Mouse (Mus musculus) forebrain, embryonic 15.5 days (tissue): ENCODE measurements around the gene Cntn1. TPM values are rescaled to one million over a fixed set of nuclear protein-coding genes. Genes with fewer than 3 reads are reported as not detected.
A peak's percentile ranks its signal among the peaks of the same experiment; 100 is the strongest.

Experiments
- ATAC-seq: fragments of 200-750 bp; cut with Nextera tagmentation; replicated peaks from 2 replicates; pipeline ENCODE4 v1.8.0; 2017; ENCODE audit warnings: mild to moderate bottlenecking, moderate TSS enrichment, moderate library complexity
- H3K27ac ChIP-seq: fragments of 300-500 bp; sonication (generic); replicated peaks from 2 replicates; pipeline ENCODE4 v1.5.1; 2015; ENCODE audit warnings: mild to moderate bottlenecking, inconsistent platforms
- H3K27me3 ChIP-seq: fragments of 300-500 bp; sonication (generic); 2 replicates; pipeline ENCODE4 v1.6.1; 2015; ENCODE audit warnings: inconsistent platforms
- H3K36me3 ChIP-seq: fragments of 300-500 bp; sonication (generic); 2 replicates; pipeline ENCODE4 v1.6.1; 2015; ENCODE audit warnings: mild to moderate bottlenecking, inconsistent platforms
- H3K4me1 ChIP-seq: fragments of 300-500 bp; sonication (generic); 2 replicates; pipeline ENCODE4 v1.6.1; 2015; ENCODE audit warnings: inconsistent platforms
- H3K4me2 ChIP-seq: fragments of 300-500 bp; sonication (generic); replicated peaks from 2 replicates; pipeline ENCODE4 v1.6.1; 2015; ENCODE audit warnings: mild to moderate bottlenecking, inconsistent platforms
- H3K4me3 ChIP-seq: fragments of 300-500 bp; sonication (generic); 2 replicates; pipeline ENCODE4 v1.5.1; 2015; ENCODE audit warnings: mild to moderate bottlenecking, inconsistent platforms
- H3K9ac ChIP-seq: fragments of 300-500 bp; sonication (generic); replicated peaks from 2 replicates; pipeline ENCODE4 v1.6.1; 2015; ENCODE audit warnings: mild to moderate bottlenecking, inconsistent platforms
- H3K9me3 ChIP-seq: fragments of 300-500 bp; sonication (generic); 2 replicates; pipeline ENCODE4 v1.6.1; 2016; ENCODE audit warnings: inconsistent platforms
- WGBS: fragments of 180-500 bp; shearing (Covaris S2); methylation state at CpG from one replicate; pipeline ENCODE4 v1.1.7; 2015; ENCODE audit warnings: mixed read lengths; 5-methylcytosine and 5-hydroxymethylcytosine counted together
- polyA plus RNA-seq: library from polyadenylated mRNA; unstranded; fragments of >200 nt; fragmentation: Nextera tagmentation; extraction: Ambion mirVana; gene quantifications from 2 replicates; pipeline ENCODE4 v1.2.1, GENCODE M21; 2015

Cntn1 gene
- polyA plus RNA-seq, 1 experiment from 2014 or later: 29.6 TPM

GRCm38 (mm10) chr15:92364153-92364552, 313.2 kb downstream of the Cntn1 start:
- Histone ChIP-seq H3K4me1 (peaks cover 8% of the 10 kb centered on the region), H3K9ac (no peak overlapping the region), H3K4me2 (no peak overlapping the region), H3K4me3 (no peak overlapping the region), H3K27ac (peak overlapping the region; percentile 56), H3K36me3 (no peaks in the 10 kb centered on the region), H3K27me3 (no peaks in the 10 kb centered on the region), H3K9me3 (no peaks in the 10 kb centered on the region)
- WGBS: 38% methylated on average over 6 of the region's 6 CpGs
- ATAC-seq: peak; percentile 95

- no peak overlapping the region for H3K4me2 ChIP-seq
- peak overlapping the region; percentile 56; the same call in 1 of the 2 replicates for H3K27ac ChIP-seq
- H3K27me3 ChIP-seq: no peaks in the 10 kb centered on the region
- no peaks in the 10 kb centered on the region for H3K9me3 ChIP-seq
- H3K4me3 ChIP-seq: no peak overlapping the region
- peaks cover 8% of the 10 kb centered on the region for H3K4me1 ChIP-seq
- H3K9ac ChIP-seq: no peak overlapping the region
- H3K36me3 ChIP-seq: no peaks in the 10 kb centered on the region
- no peak for ATAC-seq
Observed at GRCm38 (mm10) chr15:92364592-92364991, 313.6 kb downstream of the Cntn1 start.

Other genes with a start within 250 kb of the Cntn1 start
- not detected in 2 replicates for gene Smgc, start 212.9 kb upstream of the Cntn1 start, polyA plus RNA-seq